Comparison of ENCODE assay signal across 23 mouse cellular contexts in the genomic region with DNA sequence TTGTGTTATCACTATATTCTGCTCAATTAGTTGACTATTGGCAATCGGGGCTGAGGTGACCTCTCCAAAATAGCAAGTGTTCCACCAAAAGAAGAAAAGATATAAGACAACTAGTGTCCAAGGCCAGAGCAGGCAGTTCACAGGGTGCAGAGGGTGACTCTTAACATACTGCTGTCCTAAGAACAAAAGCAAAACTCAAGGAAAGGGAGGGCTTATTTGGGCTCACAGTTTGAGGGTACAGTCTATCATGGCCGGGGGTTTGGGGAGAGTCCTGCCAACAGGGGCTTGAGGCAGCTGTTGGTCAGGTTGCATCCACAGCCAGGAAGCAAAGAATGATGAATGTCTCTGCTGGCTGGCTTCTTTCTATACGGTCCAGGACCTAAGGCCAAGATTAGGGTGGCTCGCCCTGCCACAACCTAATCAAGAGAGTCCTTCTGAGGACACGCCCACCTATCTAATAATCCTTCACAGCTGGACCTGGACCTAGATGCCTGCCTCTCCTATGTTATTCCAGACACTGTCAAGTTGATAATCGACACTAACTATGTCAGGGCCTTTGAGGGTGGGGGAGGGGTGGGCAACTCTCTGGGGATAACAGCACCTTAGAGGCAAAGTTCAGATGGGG. TPM values are rescaled to one million over a fixed set of nuclear protein-coding genes. Genes with fewer than 3 reads are reported as not detected.
DNase-seq lines count a peak whose midpoint lies in the region; ATAC-seq and TF ChIP-seq lines count a peak whose summit lies in the region.
"Had no signal": no experiment of that assay in that cellular context is flagged by ENCODE, and none has a peak within 500 bp of the region (broad histone marks: within the 10 kb centered on the region; RNA-seq: fewer than 3 reads in every experiment).

No protein-coding gene starts in this region.

- H3K4me3 ChIP-seq in heart, embryonic 12.5 days = no peak overlapping the region
- no peak overlapping the region for H3K4me3 ChIP-seq in testis, adult 2 months (ENCODE audit: control insufficient read depth, low read depth, low read length)
- 0 out of 2 replicates have a peak overlapping the region, but pooled peaks have one; percentile 6 for H3K4me3 ChIP-seq in liver, embryonic 13.5 days (replicated peaks)
- H3K4me3 ChIP-seq in stomach, embryonic 16.5 days (replicated peaks; ENCODE audit: low read length) = no peak overlapping the region
- H3K4me3 ChIP-seq in midbrain, embryonic 11.5 days (ENCODE audit: low read depth, low read length) = no peak overlapping the region
- no peak overlapping the region for H3K4me3 ChIP-seq in layer of hippocampus, adult 2 months
- H3K4me3 ChIP-seq: embryonic facial prominence, embryonic 13.5 days; forebrain, embryonic 12.5 days; heart, embryonic 13.5 days; megakaryocyte, embryonic 14.5 days; neural tube, embryonic 12.5 days had no signal

- WGBS in heart, embryonic 12.5 days = 61% methylated on average over 6 of the region's 6 CpGs
- WGBS in liver, embryonic 13.5 days (ENCODE audit: insufficient replicate concordance) = 23% methylated on average over 6 of the region's 6 CpGs
- 67% methylated on average over 6 of the region's 6 CpGs for WGBS in stomach, embryonic 16.5 days
- WGBS in midbrain, embryonic 11.5 days = 83% methylated on average over 6 of the region's 6 CpGs

- no peak overlapping the region for H3K27ac ChIP-seq in heart, embryonic 12.5 days (ENCODE audit: poor library complexity, severe bottlenecking)
- no peak overlapping the region for H3K27ac ChIP-seq in testis, adult 2 months (ENCODE audit: control insufficient read depth, insufficient read depth, low read depth, low read length)
- H3K27ac ChIP-seq in liver, embryonic 13.5 days = peak overlapping the region; percentile 86
- H3K27ac ChIP-seq in stomach, embryonic 16.5 days (ENCODE audit: low read length) = no peak overlapping the region
- H3K27ac ChIP-seq in midbrain, embryonic 11.5 days (ENCODE audit: low read depth, low read length) = no peak overlapping the region
- no peak overlapping the region for H3K27ac ChIP-seq in layer of hippocampus, adult 2 months
- H3K27ac ChIP-seq: embryonic facial prominence, embryonic 13.5 days; forebrain, embryonic 12.5 days; heart, embryonic 13.5 days; neural tube, embryonic 12.5 days had no signal

- TF ChIP-seq POLR2A in testis, adult 2 months (IDR thresholded peaks at IDR 0.05; ENCODE audit: control insufficient read depth, low read depth, low read length) = peak; percentile 36; the same call in 1 of the 2 replicates

- DNase-seq in heart, postnatal 10 days = no peak
- no peak for DNase-seq in testis, postnatal 10 days (ENCODE audit: low spot score)
- DNase-seq in liver, embryonic 13.5 days = peak; percentile 71
- no peak for DNase-seq in midbrain, embryonic 11.5 days (ENCODE audit: low spot score, missing footprints)
- DNase-seq in layer of hippocampus, adult 2 months (ENCODE audit: low spot score in 2 of 2) = no peak
- DNase-seq: adrenal gland, postnatal 10 days; cerebellum, adult 8-10 months; gastrocnemius, postnatal 36 days; right cerebral cortex, postnatal 25 days; thymus, postnatal 14 days had no signal

- no peak overlapping the region for H3K4me2 ChIP-seq in heart, embryonic 12.5 days
- peak overlapping the region; percentile 61 for H3K4me2 ChIP-seq in liver, embryonic 13.5 days
- H3K4me2 ChIP-seq in stomach, embryonic 16.5 days (ENCODE audit: low read depth, low read length) = no peak overlapping the region
- no peak overlapping the region for H3K4me2 ChIP-seq in midbrain, embryonic 11.5 days
- H3K4me2 ChIP-seq: embryonic facial prominence, embryonic 13.5 days; forebrain, embryonic 12.5 days; heart, embryonic 13.5 days; neural tube, embryonic 12.5 days had no signal

- peaks cover 3% of the 10 kb centered on the region for H3K27me3 ChIP-seq in heart, embryonic 12.5 days (replicated peaks)
- H3K27me3 ChIP-seq in testis, adult 2 months (ENCODE audit: control insufficient read depth, insufficient read depth, low read length) = no peaks in the 10 kb centered on the region
- no peaks in the 10 kb centered on the region for H3K27me3 ChIP-seq in liver, embryonic 13.5 days
- no peaks in the 10 kb centered on the region for H3K27me3 ChIP-seq in stomach, embryonic 16.5 days (ENCODE audit: control insufficient read depth, insufficient read depth, low read length)
- no peaks in the 10 kb centered on the region for H3K27me3 ChIP-seq in midbrain, embryonic 11.5 days (ENCODE audit: control insufficient read depth, insufficient read depth, low read length)
- H3K27me3 ChIP-seq: embryonic facial prominence, embryonic 13.5 days; forebrain, embryonic 12.5 days; neural tube, embryonic 12.5 days had no signal

- no peak overlapping the region for H3K9ac ChIP-seq in heart, embryonic 12.5 days
- peak overlapping the region; percentile 53 for H3K9ac ChIP-seq in liver, embryonic 13.5 days
- H3K9ac ChIP-seq in stomach, embryonic 16.5 days (ENCODE audit: low read length) = no peak overlapping the region
- no peak overlapping the region for H3K9ac ChIP-seq in midbrain, embryonic 11.5 days (ENCODE audit: low read length)
- H3K9ac ChIP-seq: embryonic facial prominence, embryonic 13.5 days; forebrain, embryonic 12.5 days; heart, embryonic 13.5 days; neural tube, embryonic 12.5 days had no signal

- H3K9me3 ChIP-seq in heart, embryonic 12.5 days (replicated peaks) = no peaks in the 10 kb centered on the region
- H3K9me3 ChIP-seq in liver, embryonic 13.5 days (replicated peaks) = no peaks in the 10 kb centered on the region
- no peaks in the 10 kb centered on the region for H3K9me3 ChIP-seq in stomach, embryonic 16.5 days (replicated peaks; ENCODE audit: control insufficient read depth, low read length)
- no peaks in the 10 kb centered on the region for H3K9me3 ChIP-seq in midbrain, embryonic 11.5 days (ENCODE audit: control insufficient read depth, low read length)
- H3K9me3 ChIP-seq: embryonic facial prominence, embryonic 13.5 days; forebrain, embryonic 12.5 days; heart, embryonic 13.5 days; megakaryocyte, embryonic 14.5 days; neural tube, embryonic 12.5 days had no signal

- H3K36me3 ChIP-seq in heart, embryonic 12.5 days = no peaks in the 10 kb centered on the region
- H3K36me3 ChIP-seq in testis, adult 2 months (ENCODE audit: control insufficient read depth, insufficient read depth, low read length) = no peaks in the 10 kb centered on the region
- H3K36me3 ChIP-seq in liver, embryonic 13.5 days = no peaks in the 10 kb centered on the region
- H3K36me3 ChIP-seq in stomach, embryonic 16.5 days (ENCODE audit: control insufficient read depth, insufficient read depth, low read length) = no peaks in the 10 kb centered on the region
- H3K36me3 ChIP-seq in midbrain, embryonic 11.5 days (ENCODE audit: control insufficient read depth, insufficient read depth, low read length) = no peaks in the 10 kb centered on the region
- H3K36me3 ChIP-seq: embryonic facial prominence, embryonic 13.5 days; forebrain, embryonic 12.5 days; heart, embryonic 13.5 days; neural tube, embryonic 12.5 days had no signal

- intact Hi-C loops in heart, postnatal 10 days (cut with DNase I) = no loop called here

- H3K4me1 ChIP-seq in heart, embryonic 12.5 days (replicated peaks) = no peaks in the 10 kb centered on the region
- no peaks in the 10 kb centered on the region; the same call in 1 of the 2 replicates for H3K4me1 ChIP-seq in testis, adult 2 months (ENCODE audit: control insufficient read depth, insufficient read depth, low read length)
- H3K4me1 ChIP-seq in liver, embryonic 13.5 days (replicated peaks) = peaks cover 31% of the 10 kb centered on the region
- H3K4me1 ChIP-seq in stomach, embryonic 16.5 days (ENCODE audit: control insufficient read depth, insufficient read depth, low read length) = no peaks in the 10 kb centered on the region
- no peaks in the 10 kb centered on the region; the same call in none of the 2 replicates for H3K4me1 ChIP-seq in midbrain, embryonic 11.5 days (ENCODE audit: control insufficient read depth, insufficient read depth, low read length)
- H3K4me1 ChIP-seq: embryonic facial prominence, embryonic 13.5 days; heart, embryonic 13.5 days had no signal

- ATAC-seq in heart, embryonic 12.5 days (ENCODE audit: insufficient number of reproducible peaks, low FRiP score) = 0 out of 2 replicates have a peak, but pooled peaks have one; percentile 24
- peak; percentile 98 for ATAC-seq in liver, embryonic 13.5 days (ENCODE audit: low read depth)
- ATAC-seq in stomach, embryonic 16.5 days (ENCODE audit: insufficient read depth, low FRiP score) = peak; percentile 64
- no peak for ATAC-seq in midbrain, embryonic 11.5 days (ENCODE audit: low FRiP score)

- TF ChIP-seq CTCF in testis, adult 2 months (IDR thresholded peaks at IDR 0.05; ENCODE audit: control insufficient read depth, insufficient read depth, insufficient replicate concordance, low read depth, low read length) = no peak
- TF ChIP-seq CTCF in layer of hippocampus, adult 2 months (conservative IDR thresholded peaks at IDR 0.05) = no peak

RNA-seq across cellular contexts. Expression of a gene that starts 8.2 kb away (rescaled TPM):
- polyA plus RNA-seq in heart, embryonic 12.5 days (2016; fragmentation: Nextera tagmentation; extraction: Ambion mirVana) = 7.2 and 8.1 TPM in 2 replicates
- total RNA-seq in heart, postnatal 10 days (2021) = 10 to 100 TPM; 10.1 to 12.7 TPM
- polyA plus RNA-seq in testis, adult 2 months (2012; rRNA removed) = 159 and 168 TPM in 2 replicates
- polyA plus RNA-seq in liver, embryonic 13.5 days (2015; fragmentation: Nextera tagmentation; extraction: Ambion mirVana) = 35.3 and 39.2 TPM in 2 replicates
- 64.8 and 76.9 TPM in 2 replicates for polyA plus RNA-seq in stomach, embryonic 16.5 days (2015; fragmentation: Nextera tagmentation; extraction: Ambion mirVana)
- 6.3 and 8.4 TPM in 2 replicates for polyA plus RNA-seq in midbrain, embryonic 11.5 days (2014; fragmentation: Nextera tagmentation; extraction: Ambion mirVana)
- 1 to 10 TPM; 4.7 TPM for total RNA-seq in layer of hippocampus, adult 2 months (2021)

RNA-seq across cellular contexts. Expression of a gene that starts 14.6 kb away (rescaled TPM):
- 2,266 and 2,393 TPM in 2 replicates for polyA plus RNA-seq in heart, embryonic 12.5 days (2016; fragmentation: Nextera tagmentation; extraction: Ambion mirVana)
- total RNA-seq in heart, postnatal 10 days (2021) = 100 to 1,000 TPM; 321 to 324 TPM
- 261 and 275 TPM in 2 replicates for polyA plus RNA-seq in testis, adult 2 months (2012; rRNA removed)
- polyA plus RNA-seq in liver, embryonic 13.5 days (2015; fragmentation: Nextera tagmentation; extraction: Ambion mirVana) = 877 and 1,047 TPM in 2 replicates
- polyA plus RNA-seq in stomach, embryonic 16.5 days (2015; fragmentation: Nextera tagmentation; extraction: Ambion mirVana) = 1,459 and 1,538 TPM in 2 replicates
- 1,631 and 1,834 TPM in 2 replicates for polyA plus RNA-seq in midbrain, embryonic 11.5 days (2014; fragmentation: Nextera tagmentation; extraction: Ambion mirVana)
- total RNA-seq in layer of hippocampus, adult 2 months (2021) = 100 to 1,000 TPM; 439 to 454 TPM

RNA-seq across cellular contexts. Expression of a gene that starts 23.1 kb away (rescaled TPM):
- polyA plus RNA-seq in heart, embryonic 12.5 days (2016; fragmentation: Nextera tagmentation; extraction: Ambion mirVana) = not detected in 2 replicates
- total RNA-seq in heart, postnatal 10 days (2021) = not detected
- 500 and 561 TPM in 2 replicates for polyA plus RNA-seq in testis, adult 2 months (2012; rRNA removed)
- not detected in 2 replicates for polyA plus RNA-seq in liver, embryonic 13.5 days (2015; fragmentation: Nextera tagmentation; extraction: Ambion mirVana)
- not detected in 2 replicates for polyA plus RNA-seq in stomach, embryonic 16.5 days (2015; fragmentation: Nextera tagmentation; extraction: Ambion mirVana)
- not detected in 2 replicates for polyA plus RNA-seq in midbrain, embryonic 11.5 days (2014; fragmentation: Nextera tagmentation; extraction: Ambion mirVana)
- not detected for total RNA-seq in layer of hippocampus, adult 2 months (2021)
- total RNA-seq: gastrocnemius, postnatal 36 days; hematopoietic stem cell, adult 5-6 weeks; left cerebral cortex, adult 18-20 months had no signal
- polyA plus RNA-seq: embryonic facial prominence, embryonic 13.5 days; forebrain, embryonic 12.5 days; heart, embryonic 13.5 days; kidney, embryonic 16.5 days; limb, embryonic 11.5 days; lung, embryonic 16.5 days; neural tube, embryonic 12.5 days had no signal

RNA-seq across cellular contexts. Expression of a gene that starts 47.0 kb away (rescaled TPM):
- 3.9 and 4.2 TPM in 2 replicates for polyA plus RNA-seq in heart, embryonic 12.5 days (2016; fragmentation: Nextera tagmentation; extraction: Ambion mirVana)
- 1 to 10 TPM; 5.9 to 7.9 TPM for total RNA-seq in heart, postnatal 10 days (2021)
- 7.0 and 8.9 TPM in 2 replicates for polyA plus RNA-seq in testis, adult 2 months (2012; rRNA removed)
- polyA plus RNA-seq in liver, embryonic 13.5 days (2015; fragmentation: Nextera tagmentation; extraction: Ambion mirVana) = 49.2 and 50.2 TPM in 2 replicates
- 20.6 and 20.8 TPM in 2 replicates for polyA plus RNA-seq in stomach, embryonic 16.5 days (2015; fragmentation: Nextera tagmentation; extraction: Ambion mirVana)
- polyA plus RNA-seq in midbrain, embryonic 11.5 days (2014; fragmentation: Nextera tagmentation; extraction: Ambion mirVana) = 4.9 and 6.1 TPM in 2 replicates
- 1 to 10 TPM; 6.7 to 7.2 TPM for total RNA-seq in layer of hippocampus, adult 2 months (2021)

RNA-seq across cellular contexts. Expression of a gene that starts 47.8 kb away (rescaled TPM):
- polyA plus RNA-seq in heart, embryonic 12.5 days (2016; fragmentation: Nextera tagmentation; extraction: Ambion mirVana) = 2.1 and 2.2 TPM in 2 replicates
- total RNA-seq in heart, postnatal 10 days (2021) = under 1 TPM in 1 of 2 experiments, not detected in 1; 0.48 TPM
- polyA plus RNA-seq in testis, adult 2 months (2012; rRNA removed) = 120 and 145 TPM in 2 replicates
- polyA plus RNA-seq in liver, embryonic 13.5 days (2015; fragmentation: Nextera tagmentation; extraction: Ambion mirVana) = 0.21 and 0.51 TPM in 2 replicates
- 9.6 and 11.9 TPM in 2 replicates for polyA plus RNA-seq in stomach, embryonic 16.5 days (2015; fragmentation: Nextera tagmentation; extraction: Ambion mirVana)
- polyA plus RNA-seq in midbrain, embryonic 11.5 days (2014; fragmentation: Nextera tagmentation; extraction: Ambion mirVana) = 0.62 and 1.6 TPM in 2 replicates
- total RNA-seq in layer of hippocampus, adult 2 months (2021) = 1 to 10 TPM; 3.2 to 5.0 TPM
- total RNA-seq: gastrocnemius, postnatal 36 days had no signal

Comparison
In these comparisons a context has a peak if more than half of its experiments do, and no peak if none do; other contexts are left out.
1. RNA of a gene that starts 23.1 kb away (polyA plus RNA-seq): 500 to 561 TPM in testis, adult 2 months; not detected in stomach, embryonic 16.5 days, not detected in heart, embryonic 12.5 days, not detected in liver, embryonic 13.5 days and not detected in midbrain, embryonic 11.5 days; every median in the first group is over 100 times any median in the second.